ENCODE assay signal across 11 mouse cellular contexts in the genomic region with DNA sequence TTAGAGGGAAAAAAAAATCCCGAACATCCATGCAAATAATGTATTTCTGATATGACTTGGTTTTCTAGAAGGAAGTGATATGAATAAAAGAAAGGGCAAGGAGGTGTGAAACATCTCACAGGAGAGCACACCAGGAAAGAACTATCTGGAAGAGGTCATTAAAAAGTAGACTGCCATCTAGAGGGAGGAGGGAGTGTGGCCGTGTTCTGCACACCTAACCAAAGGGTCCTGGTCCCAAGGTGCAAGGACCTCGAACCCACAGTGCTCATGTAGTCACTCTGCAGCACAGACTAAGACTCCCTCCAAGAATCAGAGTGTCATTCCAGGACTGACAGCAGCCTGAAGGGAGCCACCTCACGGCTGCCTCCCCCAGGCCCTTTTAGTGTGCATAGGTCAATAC.
DNase-seq lines count a peak whose midpoint lies in the region; ATAC-seq and TF ChIP-seq lines count a peak whose summit lies in the region.
"Had no signal": no experiment of that assay in that cellular context is flagged by ENCODE, and none has a peak within 500 bp of the region (broad histone marks: within the 10 kb centered on the region; RNA-seq: fewer than 3 reads in every experiment).

No protein-coding gene starts in this region.

- no peak for TF ChIP-seq POLR2A in kidney, adult 2 months (IDR thresholded peaks at IDR 0.05; ENCODE audit: low read depth, low read length)

- H3K27ac ChIP-seq in kidney, adult 2 months (ENCODE audit: insufficient read depth, low read depth, low read length), result no peak overlapping the region
- no peak overlapping the region for H3K27ac ChIP-seq in intestine, embryonic 15.5 days
- H3K27ac ChIP-seq: embryonic facial prominence, embryonic 13.5 days; heart, embryonic 13.5 days; lung, embryonic 15.5 days had no signal

- no peak overlapping the region for H3K9ac ChIP-seq in intestine, embryonic 15.5 days
- H3K9ac ChIP-seq: embryonic facial prominence, embryonic 13.5 days; heart, embryonic 13.5 days; lung, embryonic 15.5 days had no signal

- 73% methylated on average over 4 of the region's 4 CpGs for WGBS in kidney, adult 2 months
- WGBS in intestine, embryonic 15.5 days, result 82% methylated on average over 4 of the region's 4 CpGs

- no peak overlapping the region for H3K4me2 ChIP-seq in intestine, embryonic 15.5 days (replicated peaks)
- H3K4me2 ChIP-seq: embryonic facial prominence, embryonic 13.5 days; heart, embryonic 13.5 days; lung, embryonic 15.5 days had no signal

- CTCF ChIA-PET in Patski (lab: Charles Lee), result interaction anchor here (1.7 kb wide), 1 partner anchor 15 kb away, joined by 5 read pairs; no protein-coding TSS in a partner anchor

- no peak for ATAC-seq in Patski
- ATAC-seq in intestine, embryonic 15.5 days, result no peak

- DNase-seq in kidney, adult 2 months, result peak; percentile 39
- no peak for DNase-seq in kidney, adult 18-20 months
- peak; percentile 8 for DNase-seq in CD4-positive helper T cell, adult 2 months (ENCODE audit: low read depth, low spot score)
- DNase-seq in Patski (ENCODE audit: low read depth, low spot score) (no peak), adipocyte (ENCODE audit: low spot score) (no peak)
- DNase-seq in naive thymus-derived CD4-positive, alpha-beta T cell, adult 2 months (ENCODE audit: low read depth), result peak; percentile 19
- DNase-seq: adrenal gland, adult 8-10 months had no signal

- no peaks in the 10 kb centered on the region for H3K9me3 ChIP-seq in intestine, embryonic 15.5 days
- H3K9me3 ChIP-seq: embryonic facial prominence, embryonic 13.5 days; heart, embryonic 13.5 days; lung, embryonic 15.5 days had no signal

- H3K27me3 ChIP-seq in kidney, adult 2 months (replicated peaks; ENCODE audit: control insufficient read depth, insufficient read depth, low read length), result no peaks in the 10 kb centered on the region
- H3K27me3 ChIP-seq in Patski, result no peaks in the 10 kb centered on the region
- no peaks in the 10 kb centered on the region for H3K27me3 ChIP-seq in intestine, embryonic 15.5 days (replicated peaks)
- H3K27me3 ChIP-seq: embryonic facial prominence, embryonic 13.5 days; heart, embryonic 13.5 days; lung, embryonic 15.5 days had no signal

- H3K4me1 ChIP-seq in kidney, adult 2 months (ENCODE audit: control insufficient read depth, insufficient read depth, low read length), result no peaks in the 10 kb centered on the region
- no peaks in the 10 kb centered on the region for H3K4me1 ChIP-seq in intestine, embryonic 15.5 days (replicated peaks)

- TF ChIP-seq CTCF in kidney, adult 2 months (conservative IDR thresholded peaks at IDR 0.05; ENCODE audit: insufficient read depth, insufficient read length, low read depth, low read length), result peak; percentile 57
- TF ChIP-seq CTCF in Patski (IDR thresholded peaks at IDR 0.05), result peak; percentile 47

- H3K36me3 ChIP-seq in kidney, adult 2 months (ENCODE audit: control insufficient read depth, insufficient read depth, low read length), result no peaks in the 10 kb centered on the region
- H3K36me3 ChIP-seq in intestine, embryonic 15.5 days, result no peaks in the 10 kb centered on the region
- H3K36me3 ChIP-seq: embryonic facial prominence, embryonic 13.5 days; heart, embryonic 13.5 days; lung, embryonic 15.5 days had no signal

- POLR2A ChIA-PET in Patski (lab: Charles Lee), result no interaction called here

- H3K4me3 ChIP-seq in kidney, adult 2 months (ENCODE audit: insufficient read depth, low read depth, low read length), result no peak overlapping the region
- no peak overlapping the region for H3K4me3 ChIP-seq in intestine, embryonic 15.5 days (replicated peaks)
- H3K4me3 ChIP-seq: embryonic facial prominence, embryonic 13.5 days; heart, embryonic 13.5 days; lung, embryonic 15.5 days had no signal

- in situ Hi-C loops in Patski (cut with MboI; ENCODE audit: low pct_unique_long_range_greater_than_20kb), result no loop called here

Comparison
In these comparisons a context has a peak if more than half of its experiments do, and no peak if none do; other contexts are left out.
1. DNase-seq: peak in kidney, adult 2 months (single experiment), CD4-positive helper T cell, adult 2 months (single experiment) and naive thymus-derived CD4-positive, alpha-beta T cell, adult 2 months (single experiment); none in kidney, adult 18-20 months (single experiment), Patski (single experiment) and adipocyte (single experiment).